Mouse (Mus musculus): ENCODE measurements around the gene Ube2t.

- TF ChIP-seq CTCF (IDR thresholded peaks at IDR 0.05; ENCODE audit: low read depth, low read length) (no peak), POLR2A (IDR thresholded peaks at IDR 0.05; ENCODE audit: insufficient read depth, low read length) (no peak)
Measured at GRCm38 (mm10) chr1:134998231-134998630, 35.9 kb downstream of the Ube2t start.
